Mouse (Mus musculus) liver, embryonic 14.5 days (tissue): ENCODE data around the gene Ptp4a2.

ENCODE experiments used
- CTCF ChIP-seq: IDR thresholded peaks from 2 replicates; pipeline ENCODE4 v1.5.1; 2016; ENCODE audit warnings: antibody characterized with exemption, low read depth, control low read depth
- EP300 ChIP-seq: IDR thresholded peaks from 2 replicates; pipeline ENCODE4 v1.6.1; 2016; ENCODE audit warnings: antibody characterized with exemption, low read depth

DNA sequence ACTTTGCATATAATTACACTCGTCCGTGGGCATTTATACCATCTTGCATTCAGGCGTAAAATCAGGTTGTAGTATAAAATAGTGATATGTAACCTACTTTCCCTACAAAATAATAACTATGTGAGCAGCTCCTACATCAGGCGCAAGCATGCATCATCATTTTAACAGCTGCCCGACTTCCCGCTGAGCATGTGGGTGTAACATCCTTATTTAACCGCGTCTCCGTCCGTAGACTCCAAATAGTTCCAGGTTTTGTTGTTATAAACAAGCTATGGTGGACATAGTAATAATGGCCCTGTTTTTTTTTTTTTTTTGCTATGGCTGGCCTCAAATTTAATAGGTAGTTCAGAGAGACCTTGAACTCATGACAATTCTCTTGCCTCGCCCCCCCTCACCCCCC, 64.4 kb downstream of the Ptp4a2 start:
- no peak for TF ChIP-seq CTCF
- no peak for TF ChIP-seq EP300
